Mouse (Mus musculus) kidney, postnatal 0 days (tissue): ENCODE measurements at regions not wholly inside any gene's neighbourhood (a gene's known extent, or its start where the extent isn't known, plus 50 kb on each side); places are given as distances from the start of the nearest gene placed in this dataset.

Source experiments
- ATAC-seq: fragments of 200-750 bp; cut with Nextera tagmentation; replicated peaks from 2 replicates; pipeline ENCODE4 v1.8.0; 2017; ENCODE audit warnings: low read depth, moderate number of reproducible peaks, moderate TSS enrichment, moderate library complexity; ENCODE audit not compliant: low FRiP score
- DNase-seq: peaks from one replicate; pipeline ENCODE4 v3.0.0-alpha.2; 2016; ENCODE audit warnings: low spot score
- H3K27ac ChIP-seq: fragments of 300-500 bp; sonication (generic); 2 replicates; pipeline ENCODE4 v1.5.1; 2014; ENCODE audit warnings: mild to moderate bottlenecking
- H3K27me3 ChIP-seq: fragments of 300-500 bp; sonication (generic); 2 replicates; pipeline ENCODE4 v1.6.1; 2014; ENCODE audit warnings: low read length, mixed read lengths; ENCODE audit not compliant: insufficient read depth
- H3K36me3 ChIP-seq: fragments of 300-500 bp; sonication (generic); 2 replicates; pipeline ENCODE4 v1.6.1; 2014; ENCODE audit warnings: low read length, mixed read lengths; ENCODE audit not compliant: insufficient read depth
- H3K4me1 ChIP-seq: fragments of 300-500 bp; sonication (generic); replicated peaks from 2 replicates; pipeline ENCODE4 v1.6.1; 2014; ENCODE audit warnings: antibody characterized with exemption, low read length, mixed read lengths; ENCODE audit not compliant: insufficient read depth
- H3K4me2 ChIP-seq: fragments of 300-500 bp; sonication (generic); 2 replicates; pipeline ENCODE4 v1.6.1; 2014; ENCODE audit warnings: mild to moderate bottlenecking, low read length, moderate library complexity, mixed read lengths
- H3K4me3 ChIP-seq: fragments of 300-500 bp; sonication (generic); replicated peaks from 2 replicates; pipeline ENCODE4 v1.5.1; 2014; ENCODE audit warnings: low read depth, low read length
- H3K9ac ChIP-seq: fragments of 300-500 bp; sonication (generic); 2 replicates; pipeline ENCODE4 v1.6.1; 2014; ENCODE audit warnings: low read depth, low read length
- H3K9me3 ChIP-seq: fragments of 300-500 bp; sonication (generic); replicated peaks from 2 replicates; pipeline ENCODE4 v1.6.1; 2016; ENCODE audit warnings: low read length, inconsistent platforms, mixed read lengths
- CTCF ChIP-seq: IDR thresholded peaks from 2 replicates; pipeline ENCODE4 v1.5.1; 2016; ENCODE audit warnings: antibody characterized with exemption, low read depth, mild to moderate bottlenecking, moderate library complexity
- WGBS: fragments of 180-500 bp; shearing (Covaris S2); extraction: QIAGEN DNeasy Blood & Tissue Kit; methylation state at CpG from one replicate; pipeline ENCODE4 v1.1.7; 2014; 5-methylcytosine and 5-hydroxymethylcytosine counted together

DNA sequence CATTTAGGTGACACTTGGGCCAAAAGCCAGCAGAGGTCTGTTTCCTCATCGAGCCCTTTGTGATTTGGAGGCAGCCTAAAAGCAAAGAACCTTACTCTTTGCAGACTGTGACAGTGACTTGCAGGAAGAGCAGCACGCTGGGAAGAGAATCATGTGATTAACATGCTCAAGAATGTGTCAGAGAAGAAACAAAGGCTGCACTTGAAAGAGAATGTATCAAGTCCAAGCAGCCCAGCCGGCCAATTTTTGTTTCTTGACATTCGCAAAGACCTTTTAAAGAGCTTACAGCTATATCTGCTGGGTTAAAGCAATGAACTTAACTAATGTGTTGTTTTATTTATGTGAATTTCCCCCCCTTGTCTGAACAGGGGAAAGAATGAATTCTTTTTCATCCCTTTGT lies 203.8 kb upstream of the Map3k7 start:
- Histone ChIP-seq H3K27me3 (no peaks in the 10 kb centered on the region), H3K9ac (no peak overlapping the region), H3K4me2 (no peak overlapping the region), H3K36me3 (no peaks in the 10 kb centered on the region), H3K9me3 (no peaks in the 10 kb centered on the region), H3K4me1 (no peaks in the 10 kb centered on the region; the same call in 1 of the 2 replicates), H3K27ac (no peak overlapping the region), H3K4me3 (no peak overlapping the region)
- DNase-seq (peak; percentile 52), ATAC-seq (no peak)
- 50% methylated on average over 4 of the region's 4 CpGs for WGBS
- TF ChIP-seq CTCF = no peak

DNA sequence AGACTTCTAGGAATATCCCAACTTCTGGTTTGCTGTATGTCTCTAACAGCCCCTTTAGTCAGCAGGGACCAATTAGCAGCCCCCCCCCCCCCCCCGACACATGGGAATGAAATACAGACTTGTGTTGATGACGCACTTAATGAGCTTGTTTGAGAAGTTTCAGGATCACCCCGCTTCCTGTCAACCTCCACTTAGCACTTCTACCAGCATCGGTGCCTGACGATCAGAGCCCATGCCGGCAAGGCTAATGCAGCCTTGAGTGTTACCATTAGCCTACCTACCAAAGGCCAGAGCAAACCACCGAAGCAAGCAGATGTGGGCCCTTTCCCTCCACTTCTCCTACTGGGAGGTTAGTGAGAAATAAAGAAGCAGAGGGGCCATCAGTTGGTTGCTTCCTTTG lies 201.7 kb upstream of the Map3k7 start:
- H3K27me3 ChIP-seq = no peaks in the 10 kb centered on the region
- DNase-seq (no peak), ATAC-seq (no peak)
- no peaks in the 10 kb centered on the region for H3K36me3 ChIP-seq
- no peak overlapping the region for H3K27ac ChIP-seq
- H3K9me3 ChIP-seq = no peaks in the 10 kb centered on the region
- H3K4me3 ChIP-seq = no peak overlapping the region
- H3K4me1 ChIP-seq = no peaks in the 10 kb centered on the region; the same call in 1 of the 2 replicates
- TF ChIP-seq CTCF = no peak
- WGBS = 62% methylated on average over 7 of the region's 7 CpGs
- no peak overlapping the region for H3K4me2 ChIP-seq
- H3K9ac ChIP-seq = no peak overlapping the region

DNA sequence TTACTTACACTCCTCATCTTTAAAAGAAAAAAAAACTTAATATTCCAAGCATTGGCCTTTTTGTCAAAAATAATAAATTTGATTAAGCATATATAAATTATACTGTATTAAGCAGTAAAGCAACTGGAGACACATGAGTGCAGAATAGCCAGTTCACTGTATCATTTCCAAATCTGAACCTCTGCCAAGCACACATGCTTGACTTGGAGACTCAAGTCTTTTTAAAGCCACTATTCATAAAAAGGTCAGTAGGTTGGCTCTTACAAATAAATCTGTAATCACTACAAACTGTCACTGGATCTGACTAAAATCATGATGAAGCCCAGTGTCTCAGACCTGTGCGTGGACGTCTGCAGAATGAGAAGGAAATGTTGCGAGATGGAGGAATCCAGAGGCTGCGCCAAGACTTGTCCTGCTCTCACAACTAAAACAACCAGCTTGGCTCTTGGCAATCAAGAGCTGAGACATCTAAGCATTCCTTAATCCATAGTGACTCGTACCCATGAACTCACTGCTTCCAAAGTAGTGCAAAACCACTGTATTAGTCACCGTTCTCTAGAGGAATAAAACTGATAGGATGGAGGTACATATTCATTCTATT lies 195.8 kb upstream of the Map3k7 start:
- no peak overlapping the region for H3K27ac ChIP-seq
- TF ChIP-seq CTCF = no peak
- H3K9ac ChIP-seq = no peak overlapping the region
- peak; percentile 67 for DNase-seq
- H3K4me1 ChIP-seq = no peaks in the 10 kb centered on the region
- H3K36me3 ChIP-seq = no peaks in the 10 kb centered on the region
- ATAC-seq = no peak
- 55% methylated on average over 6 of the region's 6 CpGs for WGBS
- H3K4me3 ChIP-seq = no peak overlapping the region
- H3K27me3 ChIP-seq = no peaks in the 10 kb centered on the region
- H3K9me3 ChIP-seq = no peaks in the 10 kb centered on the region
- H3K4me2 ChIP-seq = no peak overlapping the region

DNA sequence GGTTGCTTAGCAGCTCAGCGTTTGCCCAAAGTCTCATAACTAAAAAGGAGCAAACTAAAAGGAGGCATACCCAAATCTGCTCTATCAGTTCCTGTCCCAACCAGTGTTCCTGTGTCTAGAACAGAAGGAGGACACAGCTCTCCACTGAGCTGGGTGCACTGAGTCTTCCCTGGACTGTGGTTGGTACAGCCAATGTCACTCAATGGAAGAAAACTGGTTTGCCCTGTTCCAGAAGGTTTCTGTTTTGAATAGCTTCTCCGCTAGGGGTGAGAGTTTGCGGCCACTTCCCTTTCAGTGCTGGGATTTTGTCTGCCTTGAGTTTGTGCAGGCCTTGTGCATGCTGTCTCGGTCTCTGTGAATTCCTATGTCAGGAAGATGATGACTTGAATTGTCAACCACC lies 194.6 kb upstream of the Map3k7 start:
- DNase-seq = no peak
- Histone ChIP-seq H3K27ac (no peak overlapping the region), H3K27me3 (no peaks in the 10 kb centered on the region), H3K36me3 (no peaks in the 10 kb centered on the region), H3K4me1 (no peaks in the 10 kb centered on the region), H3K4me3 (no peak overlapping the region), H3K9me3 (no peaks in the 10 kb centered on the region), H3K9ac (no peak overlapping the region), H3K4me2 (no peak overlapping the region)
- no peak for ATAC-seq
- 85% methylated on average over 4 of the region's 4 CpGs for WGBS
- no peak for TF ChIP-seq CTCF

DNA sequence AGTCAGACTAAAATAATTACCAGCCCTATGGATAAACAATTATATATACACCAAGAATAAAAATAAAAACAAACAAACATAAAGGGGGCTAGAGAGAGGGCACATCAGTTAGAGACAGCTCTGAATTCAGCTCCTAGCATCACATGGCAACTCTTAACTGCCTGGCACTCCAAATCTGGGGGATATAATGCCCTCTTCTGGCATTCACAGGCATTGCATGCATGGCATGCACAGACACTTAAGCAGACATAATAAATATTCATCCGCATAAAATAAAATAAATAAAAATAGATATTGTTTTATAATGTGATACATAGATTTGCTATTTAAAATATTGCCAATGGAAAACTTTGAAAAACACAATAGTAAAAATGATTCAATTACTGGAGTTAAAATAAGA lies 177.6 kb upstream of the Map3k7 start:
- Histone ChIP-seq H3K9me3 (no peaks in the 10 kb centered on the region), H3K27me3 (no peaks in the 10 kb centered on the region), H3K9ac (no peak overlapping the region), H3K4me2 (no peak overlapping the region), H3K36me3 (no peaks in the 10 kb centered on the region), H3K4me3 (no peak overlapping the region), H3K27ac (no peak overlapping the region), H3K4me1 (no peaks in the 10 kb centered on the region)
- ATAC-seq (no peak), DNase-seq (no peak)
- 79% methylated on average over 1 of the region's 1 CpGs for WGBS
- TF ChIP-seq CTCF = peak; percentile 35; the same call in 1 of the 2 replicates

DNA sequence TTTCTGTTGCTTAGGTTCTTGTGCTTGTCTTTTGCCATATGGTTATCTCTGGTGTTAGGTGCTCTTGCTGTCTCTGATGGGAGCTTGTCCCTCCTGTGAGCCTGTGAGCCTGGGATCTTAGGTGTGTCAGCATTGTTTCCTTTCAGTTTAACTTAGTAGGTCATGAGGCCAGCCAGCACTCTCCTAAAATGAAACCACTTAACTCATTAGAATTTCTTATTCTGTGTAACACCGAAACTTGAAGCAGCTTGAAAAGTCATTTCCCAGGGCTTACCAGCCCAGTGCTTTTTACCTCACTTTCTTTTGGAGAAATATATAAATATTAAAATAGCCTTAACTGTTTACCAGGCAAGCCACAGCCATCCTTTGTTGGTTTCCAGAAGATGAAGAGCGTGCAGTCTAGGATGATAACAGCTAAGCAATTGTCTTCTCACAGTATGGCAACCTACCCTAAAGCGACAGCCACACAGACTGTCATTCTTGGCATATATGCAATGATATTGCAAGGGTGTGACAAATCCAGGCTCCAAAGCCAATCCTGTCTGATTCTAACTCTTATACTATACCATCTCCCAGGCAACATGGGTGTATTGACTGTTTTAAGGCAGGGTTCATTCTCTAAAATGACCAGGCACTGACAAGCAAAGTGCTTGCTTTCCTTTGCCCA lies 146.2 kb upstream of the Map3k7 start:
- Histone ChIP-seq H3K4me3 (no peak overlapping the region), H3K9ac (no peak overlapping the region), H3K36me3 (no peaks in the 10 kb centered on the region), H3K4me1 (0 out of 2 replicates have a peak, but pooled peaks cover 5% of the 10 kb centered on the region), H3K9me3 (no peaks in the 10 kb centered on the region), H3K4me2 (no peak overlapping the region), H3K27ac (no peak overlapping the region), H3K27me3 (no peaks in the 10 kb centered on the region)
- no peak for DNase-seq
- ATAC-seq = no peak
- 92% methylated on average over 3 of the region's 3 CpGs for WGBS
- no peak for TF ChIP-seq CTCF
